In the genomic region with DNA sequence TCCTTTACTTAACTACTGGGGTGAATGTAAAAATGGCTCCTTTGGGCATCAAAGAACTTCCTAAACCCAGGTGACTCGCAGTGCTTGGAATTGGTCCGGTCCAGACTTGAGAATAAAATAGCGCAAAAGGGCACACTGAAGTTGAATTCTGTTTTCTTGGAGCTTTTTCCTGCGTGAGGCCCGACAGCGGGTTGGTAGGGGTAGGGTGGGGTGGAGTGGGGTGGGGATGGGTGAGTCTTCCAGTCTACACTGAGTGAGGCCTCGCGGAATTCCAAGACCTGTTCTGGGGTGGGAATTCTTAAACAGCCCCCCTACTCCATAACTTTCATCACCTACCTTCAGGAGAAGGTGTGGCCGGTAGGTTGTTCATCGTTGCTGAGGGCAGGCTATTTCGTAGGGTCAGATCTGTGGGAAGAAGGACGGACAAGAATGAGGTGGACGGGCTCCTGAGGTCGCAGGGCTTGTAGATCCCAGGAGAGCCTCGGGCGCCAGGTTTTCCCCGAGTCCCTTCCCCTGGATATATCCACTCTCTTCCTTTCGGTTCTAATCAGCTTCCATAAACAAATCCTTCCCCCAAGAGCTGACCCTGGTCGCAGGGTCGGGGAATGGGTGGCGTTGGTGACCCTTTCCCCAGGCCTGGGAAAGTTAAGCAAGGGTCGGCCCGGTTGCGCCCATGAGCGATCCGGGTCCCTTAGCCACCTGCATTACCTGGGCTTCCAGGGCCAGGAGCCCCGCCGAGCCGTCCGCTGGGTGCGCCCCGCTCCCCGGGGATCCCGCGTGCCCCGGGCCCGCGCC, we compare ENCODE assay signal across 7 mouse cellular contexts. TPM values are rescaled to one million over a fixed set of nuclear protein-coding genes. Genes with fewer than 3 reads are reported as not detected.
DNase-seq lines count a peak whose midpoint lies in the region; ATAC-seq and TF ChIP-seq lines count a peak whose summit lies in the region.

No protein-coding gene starts in this region.

- H3K9me3 ChIP-seq in lung, embryonic 16.5 days (ENCODE audit: control insufficient read depth, low read length): no peaks in the 10 kb centered on the region
- H3K9me3 ChIP-seq in forebrain, embryonic 12.5 days: no peaks in the 10 kb centered on the region
- no peaks in the 10 kb centered on the region for H3K9me3 ChIP-seq in limb, embryonic 11.5 days (ENCODE audit: control insufficient read depth, low read length)

- ATAC-seq in lung, embryonic 16.5 days (ENCODE audit: low read depth): no peak
- no peak for ATAC-seq in forebrain, embryonic 12.5 days (ENCODE audit: low FRiP score)
- ATAC-seq in limb, embryonic 11.5 days (ENCODE audit: insufficient number of reproducible peaks, low FRiP score, low TSS enrichment, low read depth): no peak
- ATAC-seq in granulocyte monocyte progenitor cell, adult 5-6 weeks (replicated peaks; ENCODE audit: poor library complexity, severe bottlenecking): no peak

- peak overlapping the region; percentile 67 for H3K4me3 ChIP-seq in lung, embryonic 16.5 days (ENCODE audit: low read length)
- peak overlapping the region; percentile 50 for H3K4me3 ChIP-seq in forebrain, embryonic 12.5 days (replicated peaks)
- peak overlapping the region; percentile 50 for H3K4me3 ChIP-seq in limb, embryonic 11.5 days (ENCODE audit: low read depth, low read length)
- peak overlapping the region; percentile 22 for H3K4me3 ChIP-seq in olfactory bulb, adult 2 months (ENCODE audit: insufficient read depth, low read depth, low read length)

- H3K27me3 ChIP-seq in lung, embryonic 16.5 days (ENCODE audit: control insufficient read depth, insufficient read depth, low read depth, low read length): peaks cover 38% of the 10 kb centered on the region
- peaks cover 76% of the 10 kb centered on the region for H3K27me3 ChIP-seq in forebrain, embryonic 12.5 days
- H3K27me3 ChIP-seq in limb, embryonic 11.5 days (ENCODE audit: control insufficient read depth, insufficient read depth, low read length): peaks cover 43% of the 10 kb centered on the region

- DNase-seq in lung, postnatal 10 days: no peak
- peak; percentile 47 for DNase-seq in limb, embryonic 11.5 days (ENCODE audit: low spot score)
- DNase-seq in thymus, postnatal 14 days: no peak

- H3K9ac ChIP-seq in lung, embryonic 16.5 days (ENCODE audit: low read length): peak overlapping the region; percentile 66
- peak overlapping the region; percentile 42; the same call in 1 of the 2 replicates for H3K9ac ChIP-seq in forebrain, embryonic 12.5 days
- peak overlapping the region; percentile 47; the same call in 1 of the 2 replicates for H3K9ac ChIP-seq in limb, embryonic 11.5 days (ENCODE audit: low read length)

- no peak overlapping the region for H3K27ac ChIP-seq in lung, embryonic 16.5 days (ENCODE audit: low read length)
- no peak overlapping the region for H3K27ac ChIP-seq in forebrain, embryonic 12.5 days
- no peak overlapping the region for H3K27ac ChIP-seq in limb, embryonic 11.5 days (replicated peaks; ENCODE audit: low read depth, low read length)
- no peak overlapping the region for H3K27ac ChIP-seq in olfactory bulb, adult 2 months (ENCODE audit: insufficient read depth, low read depth, low read length)

- no peak for TF ChIP-seq POLR2A in olfactory bulb, adult 2 months (IDR thresholded peaks at IDR 0.05; ENCODE audit: insufficient read depth, low read depth, low read length)

- WGBS in lung, embryonic 16.5 days: 5% methylated on average over 37 of the region's 38 CpGs
- WGBS in forebrain, embryonic 12.5 days: 3% methylated on average over 38 of the region's 38 CpGs
- 3% methylated on average over 33 of the region's 38 CpGs for WGBS in limb, embryonic 11.5 days
- WGBS in olfactory bulb, adult 2 months: 11% methylated on average over 38 of the region's 38 CpGs

- no peak for TF ChIP-seq CTCF in olfactory bulb, adult 2 months (IDR thresholded peaks at IDR 0.05; ENCODE audit: insufficient read depth, low read depth, low read length)

- peaks cover 18% of the 10 kb centered on the region; the same call in 1 of the 2 replicates for H3K4me1 ChIP-seq in lung, embryonic 16.5 days (replicated peaks; ENCODE audit: control insufficient read depth, insufficient read depth, low read length)
- peaks cover 13% of the 10 kb centered on the region for H3K4me1 ChIP-seq in forebrain, embryonic 12.5 days
- H3K4me1 ChIP-seq in limb, embryonic 11.5 days (ENCODE audit: control insufficient read depth, insufficient read depth, low read length): peaks cover 13% of the 10 kb centered on the region
- peaks cover 10% of the 10 kb centered on the region for H3K4me1 ChIP-seq in olfactory bulb, adult 2 months (ENCODE audit: control insufficient read depth, insufficient read depth, low read length)

- no peaks in the 10 kb centered on the region for H3K36me3 ChIP-seq in lung, embryonic 16.5 days (ENCODE audit: control insufficient read depth, insufficient read depth, low read length)
- no peaks in the 10 kb centered on the region for H3K36me3 ChIP-seq in forebrain, embryonic 12.5 days (replicated peaks)
- no peaks in the 10 kb centered on the region for H3K36me3 ChIP-seq in limb, embryonic 11.5 days (ENCODE audit: control insufficient read depth, insufficient read depth, low read length)

- H3K4me2 ChIP-seq in lung, embryonic 16.5 days (ENCODE audit: low read depth, low read length): peak overlapping the region; percentile 91
- peak overlapping the region; percentile 81 for H3K4me2 ChIP-seq in forebrain, embryonic 12.5 days
- peak overlapping the region; percentile 89 for H3K4me2 ChIP-seq in limb, embryonic 11.5 days (ENCODE audit: low read depth, severe bottlenecking)

RNA-seq across cellular contexts. Expression of a gene that starts 0.7 kb away (rescaled TPM):
- polyA plus RNA-seq in lung, embryonic 16.5 days (2015; fragmentation: Nextera tagmentation; extraction: Ambion mirVana): 20.5 and 22.1 TPM in 2 replicates
- polyA plus RNA-seq in forebrain, embryonic 12.5 days (2016; fragmentation: Nextera tagmentation; extraction: Ambion mirVana): 2.8 and 2.9 TPM in 2 replicates
- polyA plus RNA-seq in limb, embryonic 11.5 days (2014; fragmentation: Nextera tagmentation; extraction: Ambion mirVana): 4.7 and 5.4 TPM in 2 replicates
- polyA plus RNA-seq in olfactory bulb, adult 2 months (2012; ENCODE audit: insufficient read depth, insufficient read length, low replicate concordance, missing spikeins): not detected in 2 replicates
- 5.4 and 6.1 TPM in 2 replicates for total RNA-seq in granulocyte monocyte progenitor cell, adult 5-6 weeks (2014; fragmentation: Nextera tagmentation)
- not detected in 2 replicates for total RNA-seq in granulocyte monocyte progenitor cell, adult 5-6 weeks (2017)

RNA-seq across cellular contexts. Expression of a gene that starts 20.9 kb away (rescaled TPM):
- polyA plus RNA-seq in lung, embryonic 16.5 days (2015; fragmentation: Nextera tagmentation; extraction: Ambion mirVana): 248 and 262 TPM in 2 replicates
- polyA plus RNA-seq in forebrain, embryonic 12.5 days (2016; fragmentation: Nextera tagmentation; extraction: Ambion mirVana): 197 and 204 TPM in 2 replicates
- 196 and 201 TPM in 2 replicates for polyA plus RNA-seq in limb, embryonic 11.5 days (2014; fragmentation: Nextera tagmentation; extraction: Ambion mirVana)
- not detected in 2 replicates for polyA plus RNA-seq in olfactory bulb, adult 2 months (2012; ENCODE audit: insufficient read depth, insufficient read length, low replicate concordance, missing spikeins)
- total RNA-seq in granulocyte monocyte progenitor cell, adult 5-6 weeks (2014; fragmentation: Nextera tagmentation): 252 and 291 TPM in 2 replicates
- 155 and 168 TPM in 2 replicates for total RNA-seq in granulocyte monocyte progenitor cell, adult 5-6 weeks (2017)

RNA-seq across cellular contexts. Expression of a gene that starts 33.3 kb away (rescaled TPM):
- polyA plus RNA-seq in lung, embryonic 16.5 days (2015; fragmentation: Nextera tagmentation; extraction: Ambion mirVana): 4.6 and 6.3 TPM in 2 replicates
- polyA plus RNA-seq in forebrain, embryonic 12.5 days (2016; fragmentation: Nextera tagmentation; extraction: Ambion mirVana): 1.9 and 2.2 TPM in 2 replicates
- polyA plus RNA-seq in limb, embryonic 11.5 days (2014; fragmentation: Nextera tagmentation; extraction: Ambion mirVana): 3.8 and 4.2 TPM in 2 replicates
- polyA plus RNA-seq in olfactory bulb, adult 2 months (2012; ENCODE audit: insufficient read depth, insufficient read length, low replicate concordance, missing spikeins): not detected in 2 replicates
- 114 TPM in 2 replicates for total RNA-seq in granulocyte monocyte progenitor cell, adult 5-6 weeks (2014; fragmentation: Nextera tagmentation)
- 98.3 and 98.8 TPM in 2 replicates for total RNA-seq in granulocyte monocyte progenitor cell, adult 5-6 weeks (2017)

RNA-seq across cellular contexts. Expression of a gene that starts 36.3 kb away (rescaled TPM):
- 4.0 and 5.2 TPM in 2 replicates for polyA plus RNA-seq in lung, embryonic 16.5 days (2015; fragmentation: Nextera tagmentation; extraction: Ambion mirVana)
- polyA plus RNA-seq in forebrain, embryonic 12.5 days (2016; fragmentation: Nextera tagmentation; extraction: Ambion mirVana): 27.3 and 33.8 TPM in 2 replicates
- 3.9 and 4.2 TPM in 2 replicates for polyA plus RNA-seq in limb, embryonic 11.5 days (2014; fragmentation: Nextera tagmentation; extraction: Ambion mirVana)
- not detected in 2 replicates for polyA plus RNA-seq in olfactory bulb, adult 2 months (2012; ENCODE audit: insufficient read depth, insufficient read length, low replicate concordance, missing spikeins)
- total RNA-seq in granulocyte monocyte progenitor cell, adult 5-6 weeks (2014; fragmentation: Nextera tagmentation): not detected in 2 replicates
- total RNA-seq in granulocyte monocyte progenitor cell, adult 5-6 weeks (2017): 0.46 TPM in 1 of 2 replicates, not detected in the other

RNA-seq across cellular contexts. Expression of a gene that starts 51.7 kb away (rescaled TPM):
- 4.2 and 9.6 TPM in 2 replicates for polyA plus RNA-seq in lung, embryonic 16.5 days (2015; fragmentation: Nextera tagmentation; extraction: Ambion mirVana)
- not detected in 2 replicates for polyA plus RNA-seq in forebrain, embryonic 12.5 days (2016; fragmentation: Nextera tagmentation; extraction: Ambion mirVana)
- 0.65 and 1.4 TPM in 2 replicates for polyA plus RNA-seq in limb, embryonic 11.5 days (2014; fragmentation: Nextera tagmentation; extraction: Ambion mirVana)
- not detected in 2 replicates for polyA plus RNA-seq in olfactory bulb, adult 2 months (2012; ENCODE audit: insufficient read depth, insufficient read length, low replicate concordance, missing spikeins)
- 4.7 and 7.9 TPM in 2 replicates for total RNA-seq in granulocyte monocyte progenitor cell, adult 5-6 weeks (2014; fragmentation: Nextera tagmentation)
- 2.3 and 2.5 TPM in 2 replicates for total RNA-seq in granulocyte monocyte progenitor cell, adult 5-6 weeks (2017)
